Mouse (Mus musculus) gastrocnemius, postnatal 10 days (tissue): ENCODE data around the gene Hspbp1. TPM values are rescaled to one million over a fixed set of nuclear protein-coding genes. Genes with fewer than 3 reads are reported as not detected.
A peak's percentile ranks its signal among the peaks of the same experiment; 100 is the strongest.

Source experiments
- DNase-seq: peaks from one replicate; pipeline ENCODE4 v3.0.0; 2021; ENCODE audit warnings: mixed read lengths
- long read RNA-seq, 2 experiments: library from polyadenylated mRNA; stranded (forward); transcript quantifications; one replicate each; pipeline ENCODE4 v2.0.0; 2021
- total RNA-seq, 2 experiments: library from RNA; stranded (reverse); gene quantifications; 2 replicates each; pipeline ENCODE4 v1.2.3; 2021

Gene Hspbp1
- 10 to 100 TPM; 22.1 to 23.3 TPM for total RNA-seq
- long read RNA-seq, experiment 1, transcript Hspbp1-201 (8 exons, 1,593 nt), result major isoform, 13 of 42 reads
- long read RNA-seq, experiment 1, partial matches to known transcripts, result 3 of 42 reads
- long read RNA-seq, experiment 1, other reads (novel, unspliced or antisense), result 26 of 42 reads
- long read RNA-seq, experiment 2, transcript Hspbp1-201 (8 exons, 1,593 nt), result major isoform, 7 of 39 reads
- long read RNA-seq, experiment 2, partial matches to known transcripts, result 2 of 39 reads
- long read RNA-seq, experiment 2, other reads (novel, unspliced or antisense), result 30 of 39 reads

DNA sequence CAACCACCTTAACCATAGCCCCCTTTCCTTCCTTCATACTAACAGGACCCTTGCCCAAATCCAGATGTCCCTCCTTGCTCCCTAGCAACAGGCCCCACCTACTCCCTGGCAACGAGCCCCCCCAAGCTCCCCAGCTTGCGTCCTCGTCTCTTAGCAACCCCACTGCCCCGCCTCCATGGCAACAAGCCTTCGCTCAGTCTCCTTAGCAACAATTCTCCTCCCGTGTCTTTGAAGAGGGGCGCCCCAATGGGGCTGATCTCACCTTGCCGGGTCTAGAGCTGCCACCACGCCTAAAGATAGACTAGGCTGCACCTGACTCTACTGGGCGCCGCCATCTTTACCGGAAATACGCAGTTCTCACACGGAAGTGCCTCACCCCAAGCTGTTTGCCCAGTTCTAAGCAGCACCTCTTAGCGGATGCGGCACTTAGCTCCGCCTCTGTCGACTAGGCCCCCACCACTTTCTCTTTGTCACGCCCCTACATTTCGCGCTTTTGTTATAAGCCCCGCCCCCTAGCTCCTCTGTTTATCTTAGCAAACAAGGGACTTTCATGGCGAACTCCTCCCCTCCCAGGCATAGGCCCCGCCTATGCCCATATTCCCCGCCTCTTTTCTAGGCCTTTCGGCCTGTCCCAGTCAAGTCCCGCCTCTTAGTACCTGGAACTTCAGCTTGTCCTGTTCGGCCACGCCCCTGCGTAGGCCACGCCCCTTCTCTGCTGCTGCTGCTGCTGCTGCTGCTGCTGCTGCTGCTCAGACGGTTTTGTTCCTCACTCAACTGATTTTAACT lies at the start of gene Hspbp1:
Hspbp1 (minus strand) TSS at position 437 of the 786 bp plus-strand sequence.
- peak; percentile 88 for DNase-seq

DNA sequence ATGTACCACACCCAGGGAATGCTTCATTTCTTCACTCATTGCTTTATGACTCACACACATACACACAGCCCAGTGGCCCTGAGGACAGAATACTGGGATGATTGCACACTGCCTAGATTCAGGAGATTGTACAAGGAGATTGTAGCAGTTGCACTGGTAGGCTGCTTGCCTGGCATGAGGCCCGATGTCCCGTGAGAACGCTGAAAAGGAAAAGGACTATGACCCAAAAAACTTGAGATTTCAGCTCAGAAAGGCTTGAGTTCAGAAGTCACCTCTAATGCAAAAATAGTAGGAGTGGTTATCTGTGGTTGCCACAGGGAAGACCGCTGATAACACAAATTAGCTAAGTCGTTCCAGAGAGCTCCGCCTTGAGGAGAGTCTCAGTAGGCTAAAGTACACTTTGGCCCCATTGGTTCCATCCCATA lies 48.1 kb upstream of the Hspbp1 start:
- DNase-seq, result no peak

DNA sequence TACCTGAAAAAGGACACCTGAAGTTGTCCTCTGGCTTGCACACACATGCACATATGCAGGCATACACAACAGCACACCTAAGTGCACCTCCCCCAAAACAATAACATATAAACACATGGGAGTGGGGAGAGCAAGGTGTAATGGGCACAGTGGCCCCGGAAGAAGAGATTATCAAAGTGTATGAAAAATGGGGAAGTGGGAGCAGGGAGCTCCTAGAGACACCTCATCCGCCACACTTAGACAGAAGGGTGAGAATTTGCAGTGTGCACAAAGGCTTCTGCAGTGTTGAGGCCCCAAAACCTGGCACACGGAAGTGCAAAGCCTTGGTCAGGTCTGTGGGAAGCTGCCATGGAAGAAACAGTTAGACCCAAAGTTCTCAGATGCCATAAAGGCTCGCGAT lies 46.2 kb upstream of the Hspbp1 start:
- no peak for DNase-seq

GRCm38 (mm10) chr7:4725169-4725568 lies 40.3 kb upstream of the Hspbp1 start, which contains the start of gene Tmem150b:
Gene Tmem150b, minus strand, starts transcription at chr7:4725249.
- no peak for DNase-seq

GRCm38 (mm10) chr7:4724359-4724758 lies 39.5 kb upstream of the Hspbp1 start:
- DNase-seq, result no peak

GRCm38 (mm10) chr7:4723508-4723907 lies 38.6 kb upstream of the Hspbp1 start:
- no peak for DNase-seq

DNA sequence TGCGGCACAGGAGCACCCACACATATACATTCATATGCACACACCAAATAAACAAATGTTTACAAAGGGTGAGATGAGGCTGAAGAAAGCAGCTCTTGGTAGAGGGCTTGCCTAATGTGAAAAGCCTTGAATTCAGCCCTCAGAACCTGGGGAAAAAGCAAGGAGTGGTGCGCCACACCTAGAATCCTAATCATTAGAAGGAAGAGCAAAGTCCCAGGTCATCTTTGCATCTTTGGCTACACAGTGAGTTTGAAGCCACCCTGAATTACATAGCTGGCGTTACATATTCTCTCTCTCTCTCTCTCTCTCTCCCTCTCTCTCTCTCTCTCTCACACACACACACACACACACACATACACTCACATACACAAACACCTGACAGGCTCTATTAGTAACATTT lies 34.4 kb upstream of the Hspbp1 start:
- no peak for DNase-seq

DNA sequence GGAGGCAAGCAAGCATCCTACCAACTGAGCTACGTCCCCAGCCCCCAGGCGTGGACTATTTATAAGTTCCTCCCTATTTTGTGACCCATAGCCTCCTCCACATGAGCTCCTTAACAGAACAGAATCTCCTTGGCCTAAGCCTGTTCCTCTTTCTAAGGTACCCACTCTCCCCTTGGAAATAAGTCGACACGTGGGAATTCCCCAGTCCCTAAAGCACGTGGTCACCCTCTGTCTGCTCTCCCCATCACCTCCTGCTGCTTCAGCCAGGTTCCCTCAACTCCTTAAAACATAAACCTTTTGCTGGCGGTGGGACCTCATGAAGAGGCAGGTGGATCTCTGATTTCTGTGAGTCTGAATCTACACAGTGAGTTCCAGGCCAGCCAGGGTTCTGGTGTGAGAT lies 32.1 kb upstream of the Hspbp1 start:
- no peak for DNase-seq

DNA sequence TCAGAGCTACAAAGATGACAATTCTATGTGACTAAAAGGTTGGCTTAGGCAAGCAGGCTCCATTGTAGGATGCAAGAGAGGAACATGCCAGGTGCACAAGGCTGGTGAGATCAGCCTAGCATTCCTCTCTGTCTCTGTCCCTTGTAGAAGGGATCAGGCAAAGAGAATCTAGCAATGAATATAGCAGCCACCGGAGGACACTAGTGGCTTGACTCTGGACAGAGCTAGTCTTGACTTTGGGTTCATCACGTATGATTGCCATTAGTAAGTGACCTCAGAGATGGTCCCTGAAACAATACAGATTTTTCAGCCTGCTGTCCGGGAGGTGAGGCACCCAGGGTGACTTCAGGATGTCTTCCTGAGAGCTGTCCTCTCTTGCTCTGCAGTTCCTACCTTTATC lies 27.7 kb upstream of the Hspbp1 start:
- no peak for DNase-seq

GRCm38 (mm10) chr7:4705098-4705497 lies 20.2 kb upstream of the Hspbp1 start:
- DNase-seq, result peak; percentile 57

DNA sequence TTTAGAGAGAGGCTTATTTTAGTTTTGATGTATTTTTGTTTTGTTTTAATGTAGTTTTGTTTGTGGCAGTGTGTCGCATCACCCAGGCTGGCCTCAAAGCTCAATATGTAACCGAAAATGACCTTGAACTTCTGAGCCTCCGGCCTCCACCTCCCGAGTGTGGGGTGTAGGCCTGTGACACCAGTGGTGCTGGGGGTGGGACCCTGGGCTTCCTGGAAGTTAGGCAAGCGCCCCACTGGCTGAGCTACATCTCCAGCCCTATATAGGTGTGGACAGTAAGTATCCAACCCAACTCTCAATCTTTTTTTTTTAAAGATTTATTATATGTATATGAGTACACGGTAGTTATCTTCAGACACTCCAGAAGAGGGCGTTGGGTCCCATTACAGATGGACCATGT lies 18.3 kb upstream of the Hspbp1 start:
- no peak for DNase-seq

GRCm38 (mm10) chr7:4702334-4702733 lies 17.5 kb upstream of the Hspbp1 start:
- DNase-seq, result no peak

- no peak for DNase-seq
These were observed 8.1 kb upstream of the Hspbp1 start for GRCm38 (mm10) chr7:4693004-4693403.

DNA sequence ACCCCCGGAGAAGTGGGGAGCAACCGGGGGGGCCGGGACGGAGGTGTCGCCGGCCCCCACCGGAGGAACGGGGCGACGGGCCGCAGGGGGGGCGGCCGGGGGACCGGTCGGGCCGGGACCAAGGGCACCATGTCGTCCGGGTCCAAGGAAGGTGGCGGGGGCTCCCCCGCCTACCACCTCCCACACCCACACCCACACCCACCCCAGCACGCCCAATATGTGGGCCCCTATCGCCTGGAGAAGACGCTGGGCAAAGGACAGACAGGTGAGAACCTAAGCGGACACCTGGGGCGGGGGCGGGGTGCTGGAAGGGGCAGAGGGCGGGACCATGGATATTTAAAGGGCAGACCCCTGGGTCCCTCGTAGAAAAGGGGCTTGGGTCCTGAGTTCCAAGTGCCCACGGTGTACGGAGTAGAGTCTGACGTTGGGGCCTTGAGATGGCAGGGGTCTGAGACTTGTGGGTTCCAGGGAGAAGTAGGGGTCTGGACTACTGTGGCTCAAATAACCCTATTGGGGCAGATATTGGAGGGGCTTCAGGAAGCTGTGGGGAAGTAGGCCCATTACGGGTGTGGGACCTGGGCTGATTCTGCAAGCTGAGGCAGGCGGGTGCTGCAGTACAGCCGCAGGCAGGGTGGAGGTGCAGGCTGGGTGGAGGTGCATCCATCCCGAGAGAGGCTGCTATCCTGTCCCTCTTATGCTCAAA lies 6.2 kb upstream of the Hspbp1 start:
- no peak for DNase-seq

- peak; percentile 70 for DNase-seq
These were observed 5.5 kb upstream of the Hspbp1 start, which contains the start of gene Brsk1 for GRCm38 (mm10) chr7:4690387-4690786. Gene Brsk1, plus strand, starts transcription at chr7:4690604.

DNA sequence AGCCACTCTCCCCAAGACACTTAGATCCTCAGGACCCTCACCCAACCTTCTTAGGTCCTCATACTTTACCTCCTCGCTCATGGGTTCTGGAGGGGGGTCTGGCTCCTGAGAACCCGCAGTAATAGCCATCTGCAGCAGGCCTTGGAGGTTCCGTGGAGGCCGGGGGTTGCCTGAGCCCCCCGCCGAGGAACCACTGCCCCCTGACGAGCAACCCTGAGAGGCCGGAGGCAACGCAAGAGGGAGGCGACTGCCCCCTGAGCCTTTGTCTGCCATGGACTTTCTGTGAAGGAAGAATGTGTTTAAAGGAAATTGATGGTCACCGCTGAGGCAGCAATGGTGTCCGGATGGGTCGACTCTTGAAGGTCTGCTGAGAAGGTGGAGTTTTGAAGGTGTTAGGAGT lies 665 bp downstream of the Hspbp1 start:
- no peak for DNase-seq

GRCm38 (mm10) chr7:4683307-4683706 lies 1.6 kb downstream of the Hspbp1 start:
- DNase-seq, result no peak

GRCm38 (mm10) chr7:4675200-4675599 lies 9.7 kb downstream of the Hspbp1 start:
- no peak for DNase-seq

GRCm38 (mm10) chr7:4674114-4674731 lies 10.6 kb downstream of the Hspbp1 start:
- no peak for DNase-seq

- DNase-seq, result no peak
These were observed 12.9 kb downstream of the Hspbp1 start for GRCm38 (mm10) chr7:4671956-4672355.

GRCm38 (mm10) chr7:4670655-4671255 lies 14.1 kb downstream of the Hspbp1 start:
- no peak for DNase-seq

- no peak for DNase-seq
These were observed 15.7 kb downstream of the Hspbp1 start for GRCm38 (mm10) chr7:4669156-4669555.
